Mouse (Mus musculus) thymus, adult 18-20 months (tissue): Measurements from ENCODE around the gene Fgd3.
A peak's percentile ranks its signal among the peaks of the same experiment; 100 is the strongest.

Source experiments
- DNase-seq, 2 experiments: peaks; one replicate each; pipeline ENCODE4 v3.0.0; 2022; ENCODE audit warnings: mixed read lengths in 2 of 2

The Fgd3 gene

GRCm38 (mm10) chr13:49247740-49248466 lies 72.2 kb downstream of the Fgd3 start:
- peak in 1 of 2 experiments; percentile 30 for DNase-seq

DNA sequence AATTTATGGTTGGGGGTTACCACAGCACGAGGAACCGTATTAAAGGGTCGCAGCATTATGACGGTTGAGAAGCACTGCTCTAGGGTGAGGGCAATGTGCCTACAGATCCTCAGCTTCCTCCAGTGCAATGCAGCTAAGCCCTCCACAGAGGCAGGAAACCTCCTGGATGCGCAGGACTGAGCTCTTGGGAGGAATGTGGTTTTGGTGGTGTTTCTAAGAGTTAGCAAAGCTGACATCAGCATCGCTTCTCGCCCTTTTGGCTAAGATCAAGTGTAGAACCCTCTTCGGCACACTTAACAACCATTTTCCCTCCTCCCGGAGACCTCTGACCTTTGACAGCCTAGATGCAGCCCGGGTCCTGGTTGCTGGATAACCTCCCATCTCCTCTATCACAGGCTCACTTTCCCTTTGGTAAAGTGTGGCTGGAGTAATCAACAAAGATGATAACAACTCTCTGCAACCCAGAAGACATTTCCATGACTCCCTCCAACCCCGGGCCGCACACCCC lies 72.8 kb downstream of the Fgd3 start:
- DNase-seq: no peak

DNA sequence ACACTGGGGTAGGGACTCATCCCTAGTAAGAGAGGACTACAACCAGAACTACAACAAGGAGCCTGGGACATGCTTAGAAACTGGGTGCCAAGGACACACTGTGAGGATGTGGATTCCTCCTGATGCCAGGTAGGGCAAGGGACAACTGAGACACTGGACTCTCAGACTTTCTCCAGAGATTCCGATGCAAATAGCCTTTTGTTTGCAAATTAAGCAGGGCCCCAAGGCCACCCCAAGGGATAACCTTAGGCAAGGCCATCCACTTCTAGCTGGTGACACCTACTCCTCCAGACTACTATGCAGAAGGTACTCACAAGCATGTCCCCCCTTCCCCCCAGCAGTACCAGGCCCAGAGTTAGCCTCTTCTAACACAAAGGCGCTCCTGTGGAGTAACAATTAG lies 73.5 kb downstream of the Fgd3 start:
- DNase-seq: no peak

DNA sequence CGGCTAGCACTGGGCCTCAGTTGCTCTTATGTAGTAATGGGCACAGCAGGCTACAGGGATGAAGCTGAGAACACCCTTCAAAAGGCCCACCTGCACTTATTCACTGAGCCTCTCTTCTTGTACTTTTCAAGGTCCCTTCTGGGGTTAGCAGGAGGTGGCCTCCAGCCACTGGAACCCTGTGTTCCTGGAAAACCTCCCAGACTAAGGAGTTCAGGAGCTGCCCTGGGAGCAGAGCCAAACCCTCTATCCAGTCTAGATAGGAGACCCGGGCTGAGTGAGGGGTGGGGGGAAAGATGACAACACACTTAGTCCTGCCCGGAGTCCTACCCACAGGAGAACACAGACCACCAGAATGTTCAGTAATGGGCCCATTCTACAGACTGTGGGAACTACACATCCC lies 74.1 kb downstream of the Fgd3 start:
- DNase-seq: no peak

- no peak for DNase-seq
Measured at GRCm38 (mm10) chr13:49245251-49245650, 74.9 kb downstream of the Fgd3 start.

GRCm38 (mm10) chr13:49243492-49243891 lies 76.6 kb downstream of the Fgd3 start:
- DNase-seq: no peak

DNA sequence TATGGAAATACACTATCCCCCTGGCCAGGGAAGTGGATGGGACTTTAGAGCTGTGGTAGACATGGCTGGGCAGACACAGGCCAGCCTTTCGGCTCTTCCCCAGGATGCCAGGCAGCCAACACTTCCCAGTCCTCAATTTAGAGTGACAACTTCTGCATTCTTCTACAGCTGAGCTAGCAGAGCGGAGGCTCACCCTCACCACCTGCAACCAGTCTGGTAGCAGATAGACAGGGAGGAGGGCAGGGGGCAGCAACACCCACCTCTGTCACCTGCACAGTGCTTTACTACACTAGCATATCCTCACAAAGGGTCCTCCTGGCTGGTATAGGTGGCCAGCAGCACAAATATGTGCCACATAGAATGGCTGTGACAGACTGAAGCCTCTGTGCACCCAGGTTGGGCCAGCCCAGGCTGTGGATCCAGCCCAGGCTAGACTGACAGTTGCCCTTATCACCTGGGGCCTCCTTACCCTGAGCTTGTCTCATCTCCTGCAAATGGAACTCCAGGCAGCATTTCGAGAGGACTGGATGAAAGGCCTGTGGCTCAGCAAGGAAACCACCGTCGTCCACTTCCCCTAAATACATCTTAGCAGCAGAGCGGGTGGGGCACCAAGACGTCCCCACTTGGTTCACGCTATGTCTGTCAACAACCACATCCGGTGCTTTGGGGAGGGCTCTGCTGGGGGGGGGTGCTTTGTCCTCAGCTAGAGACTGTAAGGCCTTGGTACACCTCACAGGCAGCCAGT lies 77.6 kb downstream of the Fgd3 start:
- DNase-seq: peak; percentile 73 to 88

DNA sequence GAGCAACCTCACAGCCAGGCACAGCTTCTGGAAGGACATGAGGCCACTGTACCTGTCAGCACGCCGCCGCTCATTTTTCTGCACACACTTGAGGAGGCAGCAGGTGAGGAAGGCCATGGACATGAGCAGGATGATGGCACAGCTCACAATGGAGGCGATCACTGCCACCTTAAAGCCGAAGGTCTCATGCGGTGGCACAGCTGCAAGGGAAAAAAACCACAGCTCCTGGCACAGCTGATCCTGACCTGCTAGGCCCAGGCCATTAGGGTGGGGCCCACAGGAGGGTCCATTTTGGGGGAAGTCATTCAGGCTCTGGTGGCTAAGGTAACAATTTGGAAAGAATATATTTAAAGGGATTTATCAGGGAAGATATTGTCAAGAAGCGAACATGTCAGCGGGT lies 81.4 kb downstream of the Fgd3 start:
- no peak for DNase-seq

GRCm38 (mm10) chr13:49237617-49238016 lies 82.5 kb downstream of the Fgd3 start:
- no peak for DNase-seq

DNA sequence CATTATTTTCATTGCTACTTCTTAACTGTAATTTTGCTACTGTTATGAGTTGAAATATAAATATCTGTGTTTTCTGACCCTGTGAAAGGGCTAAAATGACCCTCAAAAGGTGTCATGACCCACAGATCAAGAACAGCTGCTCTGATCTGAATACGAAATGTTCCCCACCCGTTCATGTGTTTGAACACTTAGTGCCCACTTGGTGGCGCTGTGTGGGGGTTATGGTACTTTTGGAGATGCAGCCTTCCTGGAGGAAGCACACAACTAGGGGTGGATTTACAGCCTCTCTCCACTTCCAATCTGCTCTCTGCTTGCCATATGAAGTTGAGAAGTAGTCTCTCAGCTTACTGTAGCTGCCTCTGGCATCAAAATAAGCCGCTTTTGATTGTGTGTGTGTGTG lies 85.4 kb downstream of the Fgd3 start:
- no peak for DNase-seq

DNA sequence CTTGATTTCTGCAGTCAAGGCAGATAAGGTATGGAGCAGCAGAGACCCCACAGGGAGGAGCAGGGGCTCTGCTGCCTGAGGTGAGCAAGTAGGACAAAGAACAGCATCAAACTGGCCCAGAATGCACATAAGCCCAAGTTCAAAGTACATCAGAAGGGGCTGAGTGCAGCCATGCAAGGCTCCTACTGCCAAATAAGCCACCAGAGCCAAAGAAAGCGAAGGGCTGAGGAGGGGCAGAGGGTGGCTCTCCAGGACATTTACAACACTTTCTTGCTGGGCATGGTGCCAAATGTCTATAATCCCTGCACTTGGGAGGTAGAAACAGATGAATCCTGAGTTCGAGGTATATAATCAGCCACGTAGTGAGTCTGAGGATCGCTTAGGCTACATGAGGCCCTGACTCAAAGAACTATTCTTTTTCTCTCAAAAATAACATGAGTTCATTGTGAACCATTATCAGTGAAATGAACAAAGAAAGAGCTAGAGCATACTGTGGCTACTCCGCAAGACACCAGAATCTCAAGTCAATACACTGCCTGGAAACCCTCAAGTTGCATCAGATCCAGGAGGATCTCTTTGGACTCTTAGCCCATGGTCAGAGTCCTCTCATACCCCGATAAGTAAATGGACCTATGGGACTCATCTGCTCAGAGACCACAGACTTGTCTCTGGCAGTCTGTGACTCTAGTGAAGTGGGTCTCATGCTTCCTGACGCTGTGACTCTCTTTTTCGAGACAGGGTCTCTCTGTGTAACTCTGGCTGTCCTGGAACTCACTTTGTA lies 86.1 kb downstream of the Fgd3 start:
- DNase-seq: no peak

GRCm38 (mm10) chr13:49225633-49226032 lies 94.5 kb downstream of the Fgd3 start:
- DNase-seq: no peak

GRCm38 (mm10) chr13:49225159-49225558 lies 95.0 kb downstream of the Fgd3 start:
- DNase-seq: no peak

GRCm38 (mm10) chr13:49224729-49225128 lies 95.4 kb downstream of the Fgd3 start:
- DNase-seq: no peak

- DNase-seq: no peak
Measured at GRCm38 (mm10) chr13:49224314-49224713, 95.8 kb downstream of the Fgd3 start.

DNA sequence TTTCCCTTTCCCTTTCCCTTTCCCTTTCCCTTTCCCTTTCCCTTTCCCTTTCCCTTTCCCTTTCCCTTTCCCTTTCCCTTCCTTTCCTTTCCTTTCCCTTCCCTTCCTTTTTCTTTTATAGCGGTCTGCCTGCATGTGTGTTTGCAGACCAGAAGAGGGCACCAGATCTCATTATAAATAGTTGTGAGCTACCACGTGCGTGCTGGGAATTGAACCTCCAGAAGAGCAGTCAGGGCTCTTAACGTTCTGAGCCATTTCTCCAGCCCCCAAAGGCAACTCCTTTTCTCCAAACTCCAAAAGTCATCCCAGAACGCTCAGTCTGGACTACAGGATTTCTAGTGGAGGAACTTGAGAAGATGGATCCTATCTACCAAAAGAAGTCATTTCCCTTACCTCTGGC lies 99.2 kb downstream of the Fgd3 start:
- no peak for DNase-seq

GRCm38 (mm10) chr13:49219367-49219766 lies 100.7 kb downstream of the Fgd3 start:
- DNase-seq: no peak

- DNase-seq: no peak
Measured at GRCm38 (mm10) chr13:49218651-49219050, 101.5 kb downstream of the Fgd3 start.

DNA sequence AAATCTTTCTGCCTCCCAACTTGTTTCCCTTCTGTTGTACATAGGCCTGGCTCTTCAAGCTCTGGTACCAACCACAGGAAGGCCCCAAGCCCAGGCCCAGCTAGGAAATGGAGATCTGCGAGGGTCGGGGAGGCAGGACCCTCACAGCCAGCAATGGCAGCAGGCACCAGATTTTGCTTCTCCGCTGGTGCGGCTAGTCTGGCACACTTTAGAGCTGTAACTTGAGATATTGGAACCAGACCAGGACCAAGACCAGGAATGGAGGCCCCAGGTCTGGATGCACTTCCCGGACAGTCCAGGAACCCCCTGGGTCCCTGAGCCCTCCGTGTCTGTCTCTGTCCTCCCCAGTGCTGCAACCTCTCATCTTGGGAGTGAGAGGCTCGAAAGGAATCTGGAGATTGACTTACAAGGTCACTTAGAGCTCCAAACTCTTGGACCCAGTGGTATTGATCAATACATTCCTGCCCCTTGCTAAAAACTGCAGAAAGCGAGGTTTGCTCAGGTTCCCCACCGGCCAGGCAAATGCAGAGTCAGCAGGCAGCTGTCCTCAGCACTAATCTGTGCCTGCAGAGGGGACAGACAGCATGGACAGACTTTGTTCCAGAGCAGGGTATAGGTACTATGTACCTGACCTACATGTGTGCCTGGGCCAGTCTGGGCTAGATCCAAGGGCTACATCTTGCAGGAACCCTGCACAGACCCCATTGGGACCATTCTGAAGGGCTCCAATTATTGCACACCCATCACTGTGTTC lies 103.1 kb downstream of the Fgd3 start:
- DNase-seq: no peak

GRCm38 (mm10) chr13:49216220-49216552 lies 103.9 kb downstream of the Fgd3 start:
- no peak for DNase-seq

DNA sequence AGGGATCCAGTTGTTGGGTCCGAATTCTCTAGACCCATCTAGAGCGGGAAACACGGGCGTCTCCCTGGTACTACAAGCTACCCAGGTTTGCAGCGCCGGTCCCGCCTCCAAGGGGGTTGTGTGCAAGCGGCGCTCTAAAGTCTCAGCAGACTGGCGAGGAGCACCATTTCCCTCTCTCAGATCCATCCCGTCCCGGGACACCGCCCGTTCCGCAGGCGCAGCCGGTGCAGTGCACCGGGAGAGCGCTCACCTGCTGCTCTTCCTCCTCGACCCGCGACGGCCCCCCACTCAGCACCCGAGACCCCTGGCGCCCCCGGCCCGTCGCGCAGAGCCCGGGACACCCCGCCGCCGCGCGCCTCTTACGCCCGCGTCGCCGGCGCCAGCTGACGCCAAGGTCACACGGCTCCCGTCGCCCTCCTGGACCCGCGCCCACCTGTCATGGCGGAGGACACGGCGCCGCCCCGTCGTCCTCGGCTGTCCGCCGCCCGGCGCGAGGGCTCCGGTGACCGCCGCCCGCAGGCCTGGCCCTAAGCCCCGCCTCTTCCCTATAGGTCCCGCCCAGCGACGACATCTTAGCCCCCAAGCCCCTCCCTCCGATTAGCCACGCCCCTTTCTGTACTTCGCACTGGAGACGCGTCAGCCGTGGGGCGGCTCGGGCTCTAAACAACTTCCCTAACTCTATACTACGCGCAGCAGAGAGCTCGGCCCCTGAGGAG lies 104.4 kb downstream of the Fgd3 start, which contains the start of gene Card19:
Card19 (minus strand) TSS at position 534 of the 716 bp plus-strand sequence.
- DNase-seq: peak; percentile 91 to 94

GRCm38 (mm10) chr13:49215128-49215503 lies 105.0 kb downstream of the Fgd3 start:
- no peak for DNase-seq
